Mouse (Mus musculus) CH12.LX (cell line): Measurements from ENCODE around the gene F13a1. TPM values are rescaled to one million over a fixed set of nuclear protein-coding genes. Genes with fewer than 3 reads are reported as not detected.

Experiments used
- DNase-seq: peaks from one replicate; pipeline ENCODE4 v3.0.0-alpha.2; 2013; ENCODE audit errors: extremely low read depth
- H3K27ac ChIP-seq: 2 replicates; pipeline ENCODE4 v1.5.1; 2012; ENCODE audit warnings: low read depth, mild to moderate bottlenecking, control low read depth, moderate library complexity; ENCODE audit not compliant: insufficient read depth
- H3K27me3 ChIP-seq: replicated peaks from 2 replicates; pipeline ENCODE3; 2012; ENCODE audit warnings: inconsistent platforms
- H3K36me3 ChIP-seq, 2 experiments: replicated peaks in 1 of 2; 2 replicates each; pipeline versions ENCODE3 to v1.6.1; 2012; ENCODE audit warnings: inconsistent platforms in 1 of 2, low read length in 1 of 2, mild to moderate bottlenecking in 1 of 2, mixed read lengths in 1 of 2, moderate library complexity in 1 of 2; ENCODE audit not compliant: control insufficient read depth in 1 of 2, insufficient read depth in 1 of 2
- H3K4me1 ChIP-seq, 2 experiments: 2 replicates each; pipeline ENCODE4 v1.6.1; 2012; ENCODE audit warnings: inconsistent platforms in 1 of 2, moderate library complexity in 1 of 2; ENCODE audit not compliant: insufficient read depth in 2 of 2, control insufficient read depth in 1 of 2
- H3K4me2 ChIP-seq: 2 replicates; pipeline ENCODE4 v1.6.1; 2012; ENCODE audit warnings: low read depth, mild to moderate bottlenecking, control low read depth; ENCODE audit not compliant: poor library complexity, insufficient read depth, severe bottlenecking
- H3K4me3 ChIP-seq, 3 experiments: fragments of 150-350 bp in 1 of 3; sonication (generic) in 1 of 3; replicated peaks in 1 of 3; 2 replicates each; pipeline versions ENCODE3 to v1.5.1; 2011 to 2012; ENCODE audit warnings: low read depth in 2 of 3, low read length in 2 of 3, mild to moderate bottlenecking in 2 of 3, moderate library complexity in 2 of 3, control low read depth in 1 of 3, improper control_type of control experiment in 1 of 3, inconsistent platforms in 1 of 3, mixed read lengths in 1 of 3; ENCODE audit not compliant: poor library complexity in 1 of 3
- H3K79me2 ChIP-seq: replicated peaks from 2 replicates; pipeline ENCODE4 v1.6.1; 2012; ENCODE audit warnings: mild to moderate bottlenecking, moderate library complexity; ENCODE audit not compliant: control insufficient read depth, poor library complexity, insufficient read depth, severe bottlenecking; ENCODE audit errors: extremely low read depth
- H3K9ac ChIP-seq: 2 replicates; pipeline ENCODE4 v1.6.1; 2012; ENCODE audit warnings: low read depth, mild to moderate bottlenecking, control low read depth, moderate library complexity; ENCODE audit not compliant: insufficient read depth
- H3K9me3 ChIP-seq: replicated peaks from 2 replicates; pipeline ENCODE3; 2012; ENCODE audit warnings: low read length, inconsistent platforms, mixed read lengths
- CHD1 ChIP-seq: IDR thresholded peaks from 2 replicates; pipeline ENCODE4 v1.6.1; 2012; ENCODE audit warnings: low read depth, low read length, improper control_type of control experiment, inconsistent platforms
- CTCF ChIP-seq, 2 experiments: IDR thresholded peaks in 1 of 2; conservative IDR thresholded peaks in 1 of 2; 2 replicates each; pipeline ENCODE4 v1.5.1; 2011 to 2012; ENCODE audit warnings: low read depth in 2 of 2, low read length in 2 of 2, improper control_type of control experiment in 1 of 2, inconsistent platforms in 1 of 2, mild to moderate bottlenecking in 1 of 2, moderate library complexity in 1 of 2
- E2F4 ChIP-seq: IDR thresholded peaks from 2 replicates; pipeline ENCODE4 v1.6.1; 2011; ENCODE audit warnings: low read depth, low read length, improper control_type of control experiment; ENCODE audit not compliant: insufficient replicate concordance
- JUN ChIP-seq: IDR thresholded peaks from 2 replicates; pipeline ENCODE4 v1.6.1; 2011; ENCODE audit warnings: low read depth, mild to moderate bottlenecking, low read length, improper control_type of control experiment, moderate library complexity; ENCODE audit not compliant: insufficient read depth
- MAX ChIP-seq: IDR thresholded peaks from 2 replicates; pipeline ENCODE4 v1.6.1; 2011; ENCODE audit warnings: low read length, improper control_type of control experiment
- RAD21 ChIP-seq: IDR thresholded peaks from 2 replicates; pipeline ENCODE4 v1.6.1; 2011; ENCODE audit warnings: low read depth, mild to moderate bottlenecking, low read length, improper control_type of control experiment, moderate library complexity
- TCF12 ChIP-seq: IDR thresholded peaks from 2 replicates; pipeline ENCODE4 v1.6.1; 2014; ENCODE audit warnings: low read depth, mild to moderate bottlenecking, inconsistent platforms, low read length, improper control_type of control experiment
- dilution Hi-C: fragments of 300-500 bp; cut with MboI; formaldehyde crosslinking; loops from 2 replicates; pipeline ENCODE4 v1.14.3; 2020; ENCODE audit warnings: low sequenced_read_pairs; ENCODE audit not compliant: extremely low pct_unique_long_range_greater_than_20kb, extremely low pct_ligation_motif_present
- in situ Hi-C: fragments of 300-500 bp; cut with MboI; formaldehyde crosslinking; loops from 3 replicates; pipeline ENCODE4 v1.14.3; 2019; ENCODE audit warnings: low sequenced_read_pairs, low pct_ligation_motif_present, low pct_unique_long_range_greater_than_20kb, mixed read lengths
- polyA plus RNA-seq: library from polyadenylated mRNA; unstranded; fragments of >175 nt; gene quantifications from 2 replicates; pipeline ENCODE4 v1.2.1, GENCODE M21; 2012; ENCODE audit warnings: low read depth; ENCODE audit not compliant: insufficient read length
- total RNA-seq, 2 experiments: library from RNA; depleted of rRNA; stranded (reverse); fragments of 300-350 nt in 1 of 2; fragments of >200 nt in 1 of 2; gene quantifications; 2 replicates each; pipeline ENCODE4 v1.2.3; 2012 to 2014

The F13a1 gene
- total and polyA plus RNA-seq, 3 experiments, result 0.06 to 0.42 TPM; not detected in 1

DNA sequence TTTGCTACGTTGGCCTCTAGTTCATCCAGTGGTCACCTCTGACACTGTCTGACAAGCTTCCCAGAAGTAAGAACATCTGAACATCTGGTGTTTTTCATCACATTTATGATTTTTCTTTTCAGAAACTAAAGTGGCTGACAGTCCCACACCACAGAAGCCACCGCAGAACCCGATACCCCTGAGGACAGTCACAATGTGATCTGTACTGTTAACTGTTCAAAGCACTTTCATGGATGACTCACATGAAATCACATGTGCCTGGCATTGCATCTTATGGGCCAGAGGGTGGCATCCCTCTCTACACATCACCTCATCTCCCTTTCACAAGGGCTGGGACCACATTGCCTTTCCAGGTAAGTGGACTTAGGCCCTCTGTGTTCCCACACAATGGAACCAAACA, 21.3 kb upstream of the F13a1 start:
- in situ Hi-C loops, result no loop called here
- no peaks in the 10 kb centered on the region for H3K36me3 ChIP-seq
- H3K4me2 ChIP-seq, result no peak overlapping the region
- H3K4me1 ChIP-seq, result no peaks in the 10 kb centered on the region
- no peak overlapping the region for H3K9ac ChIP-seq
- TF ChIP-seq JUN (no peak), CTCF (conservative IDR thresholded peaks at IDR 0.05 in 1 of 2, IDR thresholded peaks at IDR 0.05 in 1 of 2; ENCODE audit: low read depth in 2 of 2, low read length in 2 of 2) (peak in 1 of 2 experiments; percentile 9; a peak in 1 of 4 replicates)
- H3K27me3 ChIP-seq, result no peaks in the 10 kb centered on the region
- H3K9me3 ChIP-seq, result no peaks in the 10 kb centered on the region
- dilution Hi-C loops, result no loop called here
- no peaks in the 10 kb centered on the region for H3K79me2 ChIP-seq
- no peak for DNase-seq
- H3K4me3 ChIP-seq, result no peak overlapping the region
- H3K27ac ChIP-seq, result no peak overlapping the region

GRCm38 (mm10) chr13:37070824-37071223, 20.8 kb upstream of the F13a1 start:
- Histone ChIP-seq H3K27me3 (no peaks in the 10 kb centered on the region), H3K9me3 (no peaks in the 10 kb centered on the region), H3K4me3 (no peak overlapping the region), H3K4me1 (no peaks in the 10 kb centered on the region), H3K36me3 (no peaks in the 10 kb centered on the region), H3K79me2 (no peaks in the 10 kb centered on the region), H3K27ac (no peak overlapping the region), H3K9ac (no peak overlapping the region), H3K4me2 (no peak overlapping the region)
- TF ChIP-seq E2F4 (no peak), CHD1 (no peak)
- in situ Hi-C loops, result no loop called here
- dilution Hi-C loops, result no loop called here
- DNase-seq, result no peak

GRCm38 (mm10) chr13:37060810-37061209, 10.8 kb upstream of the F13a1 start:
- Histone ChIP-seq H3K4me2 (no peak overlapping the region), H3K27me3 (no peaks in the 10 kb centered on the region), H3K79me2 (no peaks in the 10 kb centered on the region), H3K4me1 (no peaks in the 10 kb centered on the region), H3K9ac (no peak overlapping the region), H3K9me3 (no peaks in the 10 kb centered on the region), H3K4me3 (no peak overlapping the region), H3K36me3 (no peaks in the 10 kb centered on the region), H3K27ac (no peak overlapping the region)
- dilution Hi-C loops, result no loop called here
- in situ Hi-C loops, result no loop called here
- DNase-seq, result no peak
- TF ChIP-seq RAD21 (no peak), TCF12 (no peak)

DNA sequence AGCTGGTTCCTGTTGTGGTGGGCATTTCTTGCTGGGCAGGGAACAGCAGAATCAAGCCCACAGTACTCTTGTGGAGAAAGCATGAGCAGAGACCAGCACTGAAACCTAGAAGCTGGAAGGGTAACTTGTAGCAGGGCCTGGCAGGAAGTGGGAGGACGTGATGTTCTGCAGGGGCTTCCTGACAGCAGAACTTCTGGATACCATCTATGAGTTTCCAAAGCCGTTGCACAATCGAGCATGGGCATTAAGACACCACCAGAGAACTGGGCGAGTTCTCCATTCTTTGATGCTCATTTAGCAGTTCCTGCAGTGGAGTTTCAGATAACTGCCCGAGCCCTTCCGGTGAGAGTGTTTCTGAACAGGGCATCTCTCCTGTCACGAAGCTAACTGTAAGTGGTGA, 6.6 kb upstream of the F13a1 start:
- no peak overlapping the region for H3K4me3 ChIP-seq
- H3K27ac ChIP-seq, result no peak overlapping the region
- no peak for DNase-seq
- no peaks in the 10 kb centered on the region for H3K9me3 ChIP-seq
- dilution Hi-C loops (no loop called here), in situ Hi-C loops (no loop called here)
- H3K27me3 ChIP-seq, result no peaks in the 10 kb centered on the region
- no peaks in the 10 kb centered on the region for H3K36me3 ChIP-seq
- TF ChIP-seq MAX, result no peak
- TF ChIP-seq RAD21, result no peak
- H3K79me2 ChIP-seq, result no peaks in the 10 kb centered on the region
- no peak overlapping the region for H3K9ac ChIP-seq
- no peak overlapping the region for H3K4me2 ChIP-seq
- H3K4me1 ChIP-seq, result peaks cover 0 to 3% of the 10 kb centered on the region in 2 experiments; a peak in 1 of 4 replicates
